Mouse (Mus musculus) forebrain, postnatal 0 days (tissue): Measurements from ENCODE around the gene Ppfibp1. TPM values are rescaled to one million over a fixed set of nuclear protein-coding genes. Genes with fewer than 3 reads are reported as not detected.

Experiments
- ATAC-seq: fragments of 200-750 bp; cut with Nextera tagmentation; 2 replicates; pipeline ENCODE4 v1.8.0; 2017; ENCODE audit warnings: mild to moderate bottlenecking, moderate library complexity
- DNase-seq: peaks from one replicate; pipeline ENCODE4 v3.0.0-alpha.2; 2015
- H3K27ac ChIP-seq: fragments of 300-500 bp; sonication (generic); 2 replicates; pipeline ENCODE4 v1.5.1; 2014; ENCODE audit warnings: low read depth, mild to moderate bottlenecking, antibody characterized with exemption, low read length, moderate library complexity, mixed read lengths
- H3K27me3 ChIP-seq: fragments of 300-500 bp; sonication (generic); 2 replicates; pipeline ENCODE4 v1.6.1; 2014; ENCODE audit warnings: mild to moderate bottlenecking, low read length, mixed read lengths; ENCODE audit not compliant: insufficient read depth
- H3K36me3 ChIP-seq: fragments of 300-500 bp; sonication (generic); 2 replicates; pipeline ENCODE4 v1.6.1; 2014; ENCODE audit warnings: mild to moderate bottlenecking, moderate library complexity; ENCODE audit not compliant: insufficient read depth
- H3K4me1 ChIP-seq: fragments of 300-500 bp; sonication (generic); 2 replicates; pipeline ENCODE4 v1.6.1; 2014; ENCODE audit warnings: antibody characterized with exemption; ENCODE audit not compliant: insufficient read depth
- H3K4me2 ChIP-seq: fragments of 300-500 bp; sonication (generic); 2 replicates; pipeline ENCODE4 v1.6.1; 2014; ENCODE audit warnings: low read depth, mild to moderate bottlenecking, moderate library complexity
- H3K4me3 ChIP-seq: fragments of 300-500 bp; sonication (generic); 2 replicates; pipeline ENCODE4 v1.5.1; 2014; ENCODE audit warnings: low read depth, low read length, mixed read lengths
- H3K9ac ChIP-seq: fragments of 300-500 bp; sonication (generic); 2 replicates; pipeline ENCODE4 v1.6.1; 2014; ENCODE audit warnings: mild to moderate bottlenecking
- H3K9me3 ChIP-seq: fragments of 300-500 bp; sonication (generic); 2 replicates; pipeline ENCODE4 v1.6.1; 2016; ENCODE audit warnings: low read length
- CTCF ChIP-seq: sonication (generic); IDR thresholded peaks from 2 replicates; pipeline ENCODE4 v1.5.1; 2016; ENCODE audit warnings: antibody characterized with exemption, control low read depth, low read depth
- WGBS: fragments of 180-500 bp; shearing (Covaris S2); extraction: QIAGEN DNeasy Blood & Tissue Kit; methylation state at CpG from one replicate; pipeline ENCODE4 v1.1.7; 2014; 5-methylcytosine and 5-hydroxymethylcytosine counted together
- polyA plus RNA-seq: library from polyadenylated mRNA; unstranded; fragments of >200 nt; fragmentation: Nextera tagmentation; extraction: Ambion mirVana; gene quantifications from 2 replicates; pipeline ENCODE4 v1.2.1, GENCODE M21; 2015
- total RNA-seq: library from RNA; depleted of rRNA; stranded (reverse); fragments of >200 nt; gene quantifications from 2 replicates; pipeline ENCODE4 v1.2.3, GENCODE M21; 2014

Gene Ppfibp1
- total and polyA plus RNA-seq, 2 experiments from 2014 or later: 23.8 to 33.0 TPM

- Histone ChIP-seq H3K36me3 (no peaks in the 10 kb centered on the region), H3K4me2 (no peak overlapping the region), H3K27ac (no peak overlapping the region), H3K9me3 (no peaks in the 10 kb centered on the region), H3K4me3 (no peak overlapping the region), H3K27me3 (no peaks in the 10 kb centered on the region), H3K9ac (no peak overlapping the region), H3K4me1 (no peaks in the 10 kb centered on the region)
- WGBS: 92% methylated on average over 4 of the region's 4 CpGs
- DNase-seq (no peak), ATAC-seq (no peak)
- TF ChIP-seq CTCF: no peak
Observed at GRCm38 (mm10) chr6:146871975-146872374, 16.3 kb upstream of the Ppfibp1 start.

DNA sequence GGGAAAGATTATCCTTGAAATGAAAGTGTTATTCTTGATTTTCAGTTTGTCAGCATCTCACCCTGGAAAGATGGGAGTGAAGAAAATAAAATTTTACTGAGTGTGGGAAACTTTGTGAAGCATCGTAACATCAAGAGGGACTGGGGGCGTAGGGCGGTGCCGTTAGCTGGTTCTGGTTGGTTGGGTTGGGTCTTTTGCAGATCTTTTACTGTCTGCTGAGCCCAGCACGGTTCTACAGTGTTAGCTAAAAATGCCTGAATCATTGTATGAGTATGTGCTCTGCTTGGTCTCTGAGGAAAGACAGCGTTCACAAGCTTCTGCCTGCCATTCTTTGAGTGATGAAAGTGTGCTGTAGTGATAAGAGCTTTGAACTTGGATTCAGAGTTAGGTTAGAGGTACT is 13.9 kb upstream of the Ppfibp1 start:
- Histone ChIP-seq H3K36me3 (no peaks in the 10 kb centered on the region), H3K4me2 (no peak overlapping the region), H3K9ac (no peak overlapping the region), H3K27ac (no peak overlapping the region), H3K4me3 (no peak overlapping the region), H3K27me3 (no peaks in the 10 kb centered on the region), H3K4me1 (no peaks in the 10 kb centered on the region), H3K9me3 (no peaks in the 10 kb centered on the region)
- ATAC-seq (no peak), DNase-seq (no peak)
- 75% methylated on average over 6 of the region's 6 CpGs for WGBS
- TF ChIP-seq CTCF: no peak

GRCm38 (mm10) chr6:146876820-146877219 is 11.5 kb upstream of the Ppfibp1 start:
- no peaks in the 10 kb centered on the region for H3K36me3 ChIP-seq
- DNase-seq (no peak), ATAC-seq (no peak)
- no peak overlapping the region for H3K27ac ChIP-seq
- no peak overlapping the region for H3K4me2 ChIP-seq
- H3K27me3 ChIP-seq: no peaks in the 10 kb centered on the region
- TF ChIP-seq CTCF: peak; percentile 32
- 90% methylated on average over 2 of the region's 2 CpGs for WGBS
- H3K4me3 ChIP-seq: no peak overlapping the region
- no peak overlapping the region for H3K9ac ChIP-seq
- no peaks in the 10 kb centered on the region for H3K9me3 ChIP-seq
- no peaks in the 10 kb centered on the region for H3K4me1 ChIP-seq

- H3K27ac ChIP-seq: no peak overlapping the region
Observed at GRCm38 (mm10) chr6:146877425-146878045, 10.8 kb upstream of the Ppfibp1 start.

GRCm38 (mm10) chr6:146878926-146879325 is 9.4 kb upstream of the Ppfibp1 start:
- Histone ChIP-seq H3K4me2 (no peak overlapping the region), H3K4me3 (no peak overlapping the region), H3K4me1 (no peaks in the 10 kb centered on the region), H3K27ac (no peak overlapping the region), H3K9ac (no peak overlapping the region), H3K9me3 (no peaks in the 10 kb centered on the region), H3K36me3 (no peaks in the 10 kb centered on the region), H3K27me3 (no peaks in the 10 kb centered on the region)
- DNase-seq (no peak), ATAC-seq (no peak)
- TF ChIP-seq CTCF: no peak
- WGBS: 11% methylated on average over 10 of the region's 10 CpGs

More at GRCm38 (mm10) chr6:146877425-146878045, 10.8 kb upstream of the Ppfibp1 start:
- DNase-seq (peak; percentile 34), ATAC-seq (peak; percentile 68)
- H3K4me1 ChIP-seq: no peaks in the 10 kb centered on the region
- no peak for TF ChIP-seq CTCF
- H3K9me3 ChIP-seq: no peaks in the 10 kb centered on the region
- H3K27me3 ChIP-seq: no peaks in the 10 kb centered on the region
- no peak overlapping the region for H3K4me2 ChIP-seq
- no peak overlapping the region for H3K4me3 ChIP-seq
- no peaks in the 10 kb centered on the region for H3K36me3 ChIP-seq
- WGBS: 71% methylated on average over 12 of the region's 12 CpGs
- no peak overlapping the region for H3K9ac ChIP-seq

DNA sequence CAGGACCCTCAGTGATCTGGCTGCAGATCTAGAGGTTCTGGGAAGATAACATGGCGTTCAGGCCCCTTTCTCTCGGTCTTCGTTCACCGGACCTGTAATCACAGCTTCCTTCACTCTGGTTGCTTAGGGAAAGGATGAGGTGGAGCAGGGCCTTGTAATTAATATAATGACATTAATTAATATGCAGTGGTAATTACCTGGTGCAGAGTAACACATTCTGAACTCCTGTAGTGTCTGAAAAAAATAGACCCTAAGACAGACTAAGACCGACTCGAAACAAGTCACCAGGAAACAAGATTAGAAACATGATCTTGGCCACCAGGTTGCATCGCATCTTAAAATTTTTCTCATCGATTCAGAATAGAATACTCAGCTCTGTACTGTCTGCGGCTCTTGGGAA is 8.4 kb upstream of the Ppfibp1 start:
- Histone ChIP-seq H3K9me3 (no peaks in the 10 kb centered on the region), H3K9ac (no peak overlapping the region), H3K36me3 (no peaks in the 10 kb centered on the region), H3K27ac (no peak overlapping the region), H3K4me1 (no peaks in the 10 kb centered on the region), H3K4me2 (no peak overlapping the region), H3K4me3 (no peak overlapping the region), H3K27me3 (no peaks in the 10 kb centered on the region)
- WGBS: 58% methylated on average over 9 of the region's 9 CpGs
- DNase-seq: no peak
- ATAC-seq: no peak
- no peak for TF ChIP-seq CTCF

DNA sequence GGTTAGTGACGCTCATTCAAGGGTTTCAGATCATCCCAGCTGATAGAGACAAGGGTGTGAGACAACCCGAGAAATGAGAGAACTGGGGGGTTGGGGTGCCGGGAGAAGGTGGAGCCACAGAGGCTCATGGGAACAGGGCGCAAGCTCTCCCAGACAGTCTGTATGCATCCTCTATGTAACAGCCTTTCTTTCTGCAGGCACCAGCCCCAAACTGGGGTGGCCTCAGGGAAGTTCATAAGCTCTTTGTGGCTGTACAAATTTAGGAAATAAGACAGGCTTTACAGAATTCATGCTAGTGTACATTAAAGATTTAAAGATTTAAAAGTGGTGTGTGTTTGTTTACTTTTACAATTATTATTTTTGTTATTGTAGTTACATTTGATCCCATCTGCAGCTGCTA is 8.0 kb upstream of the Ppfibp1 start:
- 67% methylated on average over 4 of the region's 4 CpGs for WGBS
- no peaks in the 10 kb centered on the region for H3K9me3 ChIP-seq
- no peak overlapping the region for H3K9ac ChIP-seq
- H3K4me1 ChIP-seq: no peaks in the 10 kb centered on the region
- TF ChIP-seq CTCF: no peak
- no peak overlapping the region for H3K4me3 ChIP-seq
- no peak overlapping the region for H3K4me2 ChIP-seq
- ATAC-seq (0 out of 2 replicates have a peak, but pooled peaks have one; percentile 18), DNase-seq (no peak)
- H3K27ac ChIP-seq: no peak overlapping the region
- H3K27me3 ChIP-seq: no peaks in the 10 kb centered on the region
- no peaks in the 10 kb centered on the region for H3K36me3 ChIP-seq
